Mouse (Mus musculus): Measurements from ENCODE around the gene Psma5. TPM values are rescaled to one million over a fixed set of nuclear protein-coding genes. Genes with fewer than 3 reads are reported as not detected.

Gene Psma5
- polyA plus RNA-seq, 1 experiment from 2014 or later: 243 TPM

DNA sequence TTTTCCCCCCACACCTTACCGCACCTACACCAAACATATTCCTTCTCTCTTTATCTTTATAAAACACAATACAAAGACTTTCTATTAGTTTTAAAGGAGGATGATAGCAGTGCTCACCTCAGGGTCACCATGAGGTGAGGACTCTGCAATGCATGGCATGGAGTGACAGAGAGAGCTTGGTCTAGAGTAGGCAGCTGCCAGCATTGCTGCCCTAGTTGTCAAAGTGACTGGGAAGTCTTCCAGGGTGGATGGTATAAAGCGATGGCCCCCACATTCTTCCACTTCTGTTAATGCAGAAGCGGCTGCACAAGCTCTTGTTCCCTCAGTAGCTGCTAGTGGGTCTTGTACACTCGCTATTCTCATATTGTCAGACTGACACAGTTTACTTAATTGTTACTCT, 56.4 kb downstream of the Psma5 start:
- H3K27ac ChIP-seq (ENCODE audit: low read depth, low read length): no peak overlapping the region
- H3K27me3 ChIP-seq (ENCODE audit: control insufficient read depth, insufficient read depth, low read length): no peaks in the 10 kb centered on the region
- H3K9me3 ChIP-seq (ENCODE audit: control insufficient read depth, low read length): no peaks in the 10 kb centered on the region
- WGBS: 90% methylated on average over 4 of the region's 4 CpGs
- peaks cover 3% of the 10 kb centered on the region; the same call in 1 of the 2 replicates for H3K36me3 ChIP-seq (ENCODE audit: control insufficient read depth, insufficient read depth, low read length)
- no peak overlapping the region for H3K9ac ChIP-seq (replicated peaks; ENCODE audit: low read depth, low read length)
- H3K4me2 ChIP-seq (ENCODE audit: low read depth, low read length): no peak overlapping the region
- no peak overlapping the region for H3K4me3 ChIP-seq (ENCODE audit: low read depth, low read length)
- no peak for ATAC-seq (ENCODE audit: low read depth)
- H3K4me1 ChIP-seq (ENCODE audit: control insufficient read depth, insufficient read depth, low read length): no peaks in the 10 kb centered on the region

DNA sequence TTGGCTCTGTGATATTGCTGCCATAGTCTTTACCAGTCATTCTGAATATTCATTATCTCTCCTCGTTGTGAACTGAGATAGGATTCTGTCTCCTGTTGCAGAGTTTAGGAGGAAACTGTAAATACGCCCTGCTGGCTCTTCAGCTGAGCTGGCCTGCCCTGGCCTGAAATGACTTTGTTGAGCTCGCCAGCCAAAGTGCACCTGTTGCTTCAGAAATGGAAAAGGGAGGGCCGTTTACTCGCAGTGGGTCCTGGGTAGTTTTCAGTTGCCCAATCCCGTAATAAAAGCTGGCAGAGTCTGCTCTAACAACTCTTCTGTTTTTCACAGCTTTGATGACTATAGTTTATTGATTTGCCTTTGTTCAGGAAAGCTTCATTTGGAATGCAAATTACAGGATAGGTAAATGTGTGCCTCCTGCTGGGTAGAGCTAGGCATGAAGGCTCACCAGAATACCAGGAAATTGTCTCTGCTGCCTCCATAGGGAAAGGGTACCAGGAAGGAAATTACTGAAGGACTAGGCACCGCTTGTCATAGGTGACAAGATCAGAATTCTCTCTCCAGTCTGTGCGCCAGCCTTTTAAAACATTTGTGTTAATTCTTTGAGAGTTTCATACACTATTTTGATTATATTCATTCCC, 57.4 kb downstream of the Psma5 start:
- Histone ChIP-seq H3K27me3 (ENCODE audit: control insufficient read depth, insufficient read depth, low read length) (no peaks in the 10 kb centered on the region), H3K9ac (replicated peaks; ENCODE audit: low read depth, low read length) (no peak overlapping the region), H3K4me3 (ENCODE audit: low read depth, low read length) (no peak overlapping the region), H3K4me1 (ENCODE audit: control insufficient read depth, insufficient read depth, low read length) (no peaks in the 10 kb centered on the region), H3K27ac (ENCODE audit: low read depth, low read length) (no peak overlapping the region), H3K4me2 (ENCODE audit: low read depth, low read length) (no peak overlapping the region), H3K36me3 (ENCODE audit: control insufficient read depth, insufficient read depth, low read length) (peaks cover 3% of the 10 kb centered on the region; the same call in 1 of the 2 replicates), H3K9me3 (ENCODE audit: control insufficient read depth, low read length) (no peaks in the 10 kb centered on the region)
- 40% methylated on average over 8 of the region's 8 CpGs for WGBS
- ATAC-seq (ENCODE audit: low read depth): no peak

- Histone ChIP-seq H3K27ac (ENCODE audit: low read depth, low read length) (no peak overlapping the region), H3K4me3 (ENCODE audit: low read depth, low read length) (no peak overlapping the region), H3K36me3 (ENCODE audit: control insufficient read depth, insufficient read depth, low read length) (no peaks in the 10 kb centered on the region), H3K27me3 (ENCODE audit: control insufficient read depth, insufficient read depth, low read length) (no peaks in the 10 kb centered on the region), H3K4me2 (ENCODE audit: low read depth, low read length) (no peak overlapping the region), H3K9ac (replicated peaks; ENCODE audit: low read depth, low read length) (no peak overlapping the region), H3K4me1 (ENCODE audit: control insufficient read depth, insufficient read depth, low read length) (no peaks in the 10 kb centered on the region), H3K9me3 (ENCODE audit: control insufficient read depth, low read length) (no peaks in the 10 kb centered on the region)
- ATAC-seq (ENCODE audit: low read depth): no peak
- WGBS: 69% methylated on average over 2 of the region's 2 CpGs
These were observed 61.8 kb downstream of the Psma5 start for GRCm38 (mm10) chr3:108318517-108318916.

GRCm38 (mm10) chr3:108321671-108322070, 64.9 kb downstream of the Psma5 start:
- Histone ChIP-seq H3K4me1 (ENCODE audit: control insufficient read depth, insufficient read depth, low read length) (no peaks in the 10 kb centered on the region), H3K4me3 (ENCODE audit: low read depth, low read length) (no peak overlapping the region), H3K27ac (ENCODE audit: low read depth, low read length) (no peak overlapping the region), H3K36me3 (ENCODE audit: control insufficient read depth, insufficient read depth, low read length) (no peaks in the 10 kb centered on the region), H3K4me2 (ENCODE audit: low read depth, low read length) (no peak overlapping the region), H3K27me3 (ENCODE audit: control insufficient read depth, insufficient read depth, low read length) (no peaks in the 10 kb centered on the region), H3K9me3 (ENCODE audit: control insufficient read depth, low read length) (no peaks in the 10 kb centered on the region), H3K9ac (replicated peaks; ENCODE audit: low read depth, low read length) (no peak overlapping the region)
- WGBS: 61% methylated on average over 4 of the region's 4 CpGs
- ATAC-seq (ENCODE audit: low read depth): no peak

DNA sequence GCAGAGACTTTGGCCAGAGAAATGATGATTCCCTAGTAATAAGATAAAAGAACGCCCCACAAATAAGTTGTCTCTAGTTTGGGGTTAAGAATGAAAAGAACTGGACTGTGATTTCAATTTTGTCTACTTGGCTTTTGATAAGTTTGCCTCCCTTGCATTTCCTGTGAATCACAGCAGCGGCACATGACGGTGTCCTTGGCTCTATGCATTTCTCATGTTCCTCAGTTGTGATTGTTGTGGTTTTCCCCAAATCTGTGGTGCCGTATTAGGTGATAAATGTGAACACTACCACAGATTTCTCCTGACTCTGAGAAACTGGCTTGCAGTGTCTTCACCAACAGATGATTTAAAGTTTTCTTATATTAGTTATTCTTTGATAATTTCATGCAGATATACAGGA, 65.4 kb downstream of the Psma5 start:
- H3K27me3 ChIP-seq (ENCODE audit: control insufficient read depth, insufficient read depth, low read length): no peaks in the 10 kb centered on the region
- ATAC-seq (ENCODE audit: low read depth): no peak

DNA sequence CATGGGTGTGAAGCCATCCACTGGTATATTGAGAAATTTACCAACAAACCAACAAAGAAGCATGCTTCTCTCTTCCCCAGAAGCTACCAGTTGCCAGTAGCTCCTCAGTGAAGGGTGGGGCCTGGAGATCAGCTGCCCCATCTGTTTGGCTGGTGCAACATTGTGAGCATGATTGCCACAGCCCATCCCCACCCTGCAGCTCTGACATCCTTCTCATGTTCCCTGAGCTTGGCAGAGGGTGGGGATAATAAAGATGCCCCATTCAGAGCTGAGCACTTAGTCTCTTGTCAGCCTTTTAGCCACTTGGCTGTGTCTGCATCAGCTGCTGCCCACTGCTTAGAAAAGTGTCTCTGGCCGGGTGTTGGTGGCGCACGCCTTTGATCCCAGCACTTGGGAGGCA, 66.2 kb downstream of the Psma5 start:
- H3K4me1 ChIP-seq (ENCODE audit: control insufficient read depth, insufficient read depth, low read length): no peaks in the 10 kb centered on the region
- 0 out of 2 replicates have a peak, but pooled peaks have one; percentile 41 for ATAC-seq (ENCODE audit: low read depth)
- no peak overlapping the region for H3K9ac ChIP-seq (replicated peaks; ENCODE audit: low read depth, low read length)
- H3K4me2 ChIP-seq (ENCODE audit: low read depth, low read length): no peak overlapping the region
- 81% methylated on average over 3 of the region's 3 CpGs for WGBS
- no peak overlapping the region for H3K4me3 ChIP-seq (ENCODE audit: low read depth, low read length)
- no peaks in the 10 kb centered on the region for H3K27me3 ChIP-seq (ENCODE audit: control insufficient read depth, insufficient read depth, low read length)
- no peaks in the 10 kb centered on the region for H3K9me3 ChIP-seq (ENCODE audit: control insufficient read depth, low read length)
- H3K36me3 ChIP-seq (ENCODE audit: control insufficient read depth, insufficient read depth, low read length): no peaks in the 10 kb centered on the region
- H3K27ac ChIP-seq (ENCODE audit: low read depth, low read length): no peak overlapping the region

More for the DNA sequence above, 65.4 kb downstream of the Psma5 start:
- 95% methylated on average over 4 of the region's 4 CpGs for WGBS
- H3K27ac ChIP-seq (ENCODE audit: low read depth, low read length): no peak overlapping the region
- H3K4me3 ChIP-seq (ENCODE audit: low read depth, low read length): no peak overlapping the region
- no peak overlapping the region for H3K4me2 ChIP-seq (ENCODE audit: low read depth, low read length)
- H3K9ac ChIP-seq (replicated peaks; ENCODE audit: low read depth, low read length): no peak overlapping the region
- H3K36me3 ChIP-seq (ENCODE audit: control insufficient read depth, insufficient read depth, low read length): no peaks in the 10 kb centered on the region
- H3K9me3 ChIP-seq (ENCODE audit: control insufficient read depth, low read length): no peaks in the 10 kb centered on the region
- no peaks in the 10 kb centered on the region for H3K4me1 ChIP-seq (ENCODE audit: control insufficient read depth, insufficient read depth, low read length)

DNA sequence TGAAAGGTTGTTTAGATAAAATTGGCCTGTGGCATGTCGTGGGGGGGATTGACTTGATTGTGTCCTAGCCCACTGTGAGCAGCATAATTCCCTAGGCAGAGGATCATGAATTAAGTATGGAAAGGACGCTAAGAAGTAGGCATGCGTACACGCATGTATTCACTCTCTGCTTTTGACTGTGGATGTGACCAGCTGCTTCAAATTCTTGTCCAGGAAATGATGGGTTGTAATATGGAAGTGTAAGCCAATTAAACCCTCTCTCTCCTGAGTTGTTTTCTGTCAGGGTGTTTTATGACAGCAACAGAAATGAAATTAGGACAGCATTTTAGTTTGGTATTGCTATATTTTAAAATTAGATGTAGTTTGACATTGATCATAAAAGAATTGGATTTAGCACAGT, 68.1 kb downstream of the Psma5 start:
- Histone ChIP-seq H3K27ac (ENCODE audit: low read depth, low read length) (no peak overlapping the region), H3K9me3 (ENCODE audit: control insufficient read depth, low read length) (no peaks in the 10 kb centered on the region), H3K27me3 (ENCODE audit: control insufficient read depth, insufficient read depth, low read length) (no peaks in the 10 kb centered on the region), H3K4me1 (ENCODE audit: control insufficient read depth, insufficient read depth, low read length) (no peaks in the 10 kb centered on the region), H3K36me3 (ENCODE audit: control insufficient read depth, insufficient read depth, low read length) (no peaks in the 10 kb centered on the region; the same call in 1 of the 2 replicates), H3K4me2 (ENCODE audit: low read depth, low read length) (no peak overlapping the region), H3K9ac (replicated peaks; ENCODE audit: low read depth, low read length) (no peak overlapping the region), H3K4me3 (ENCODE audit: low read depth, low read length) (no peak overlapping the region)
- WGBS: 88% methylated on average over 4 of the region's 4 CpGs
- ATAC-seq (ENCODE audit: low read depth): no peak

DNA sequence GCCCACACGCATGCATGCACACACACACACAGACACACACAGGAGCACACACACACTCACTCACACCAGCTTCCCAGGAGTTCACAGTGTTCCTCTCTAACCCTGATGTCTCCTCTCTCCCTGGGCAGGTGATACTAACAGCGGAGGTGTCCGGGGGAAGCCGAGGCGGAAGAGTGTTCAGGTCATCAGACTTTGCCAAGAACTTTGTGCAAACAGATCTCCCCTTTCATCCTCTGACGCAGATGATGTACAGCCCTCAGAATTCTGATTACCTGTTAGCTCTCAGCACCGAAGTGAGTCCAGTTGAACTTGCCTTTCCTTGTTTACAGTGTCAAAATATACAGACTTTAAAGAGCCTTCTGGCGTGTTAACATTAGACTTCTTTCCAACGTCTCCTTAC, 68.8 kb downstream of the Psma5 start:
- H3K4me3 ChIP-seq (ENCODE audit: low read depth, low read length): no peak overlapping the region
- H3K27ac ChIP-seq (ENCODE audit: low read depth, low read length): no peak overlapping the region
- no peaks in the 10 kb centered on the region for H3K27me3 ChIP-seq (ENCODE audit: control insufficient read depth, insufficient read depth, low read length)
- ATAC-seq (ENCODE audit: low read depth): no peak
- H3K36me3 ChIP-seq (ENCODE audit: control insufficient read depth, insufficient read depth, low read length): peaks cover 4% of the 10 kb centered on the region; the same call in 1 of the 2 replicates
- 97% methylated on average over 9 of the region's 9 CpGs for WGBS
- no peaks in the 10 kb centered on the region for H3K4me1 ChIP-seq (ENCODE audit: control insufficient read depth, insufficient read depth, low read length)
- H3K9me3 ChIP-seq (ENCODE audit: control insufficient read depth, low read length): no peaks in the 10 kb centered on the region
- no peak overlapping the region for H3K4me2 ChIP-seq (ENCODE audit: low read depth, low read length)
- H3K9ac ChIP-seq (replicated peaks; ENCODE audit: low read depth, low read length): no peak overlapping the region

DNA sequence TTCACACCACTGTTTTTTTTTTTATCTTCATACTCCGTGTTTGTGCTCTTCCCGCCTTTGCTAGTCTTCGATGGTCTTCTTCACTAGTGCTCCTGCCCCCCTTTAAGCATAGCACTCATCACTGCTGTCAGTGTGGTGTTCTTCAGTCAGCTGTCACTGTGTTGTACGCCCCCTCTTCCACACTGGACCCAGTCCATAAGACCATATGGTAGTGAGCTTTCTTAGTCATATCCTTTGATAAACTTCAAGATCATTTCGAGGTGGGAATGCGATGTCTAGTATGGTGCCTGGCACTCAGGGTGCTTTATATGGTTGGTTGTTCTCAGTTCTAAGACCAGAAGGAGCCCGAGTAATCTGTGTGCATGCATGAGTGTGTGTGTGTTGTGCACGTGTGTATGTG, 70.5 kb downstream of the Psma5 start:
- no peaks in the 10 kb centered on the region for H3K9me3 ChIP-seq (ENCODE audit: control insufficient read depth, low read length)
- no peak overlapping the region for H3K4me3 ChIP-seq (ENCODE audit: low read depth, low read length)
- no peak for ATAC-seq (ENCODE audit: low read depth)
- H3K4me1 ChIP-seq (ENCODE audit: control insufficient read depth, insufficient read depth, low read length): no peaks in the 10 kb centered on the region
- H3K36me3 ChIP-seq (ENCODE audit: control insufficient read depth, insufficient read depth, low read length): peaks cover 4% of the 10 kb centered on the region; the same call in 1 of the 2 replicates
- WGBS: 96% methylated on average over 8 of the region's 8 CpGs
- no peaks in the 10 kb centered on the region for H3K27me3 ChIP-seq (ENCODE audit: control insufficient read depth, insufficient read depth, low read length)
- H3K27ac ChIP-seq (ENCODE audit: low read depth, low read length): no peak overlapping the region
- no peak overlapping the region for H3K4me2 ChIP-seq (ENCODE audit: low read depth, low read length)
- no peak overlapping the region for H3K9ac ChIP-seq (replicated peaks; ENCODE audit: low read depth, low read length)

Data from neural tube, embryonic 14.5 days (tissue).